Mouse (Mus musculus) lung, postnatal 4 days (tissue): ENCODE results near the gene Agr3.

Experiments used
- DNase-seq, 2 experiments: peaks; one replicate each; pipeline ENCODE4 v3.0.0; 2021

Gene Agr3

GRCm38 (mm10) chr12:35984743-35985142 is 59.3 kb downstream of the Agr3 start:
- DNase-seq, result no peak

- no peak for DNase-seq
Observed at GRCm38 (mm10) chr12:35992711-35993110, 67.3 kb downstream of the Agr3 start, which contains the start of gene Agr2. TSS of gene Agr2 (plus strand) at chr12:35992907.

GRCm38 (mm10) chr12:35993583-35993982 is 68.2 kb downstream of the Agr3 start:
- no peak for DNase-seq

- no peak for DNase-seq
Observed at GRCm38 (mm10) chr12:35994098-35994497, 68.7 kb downstream of the Agr3 start.

GRCm38 (mm10) chr12:35995799-35996198 is 70.4 kb downstream of the Agr3 start:
- DNase-seq, result peak in 1 of 2 experiments; percentile 34
